Mouse (Mus musculus) thymus, postnatal 10 days (tissue): Measurements from ENCODE around the gene Troap.
A peak's percentile ranks its signal among the peaks of the same experiment; 100 is the strongest.

Source experiments
- DNase-seq, 2 experiments: peaks; one replicate each; pipeline ENCODE4 v3.0.0; 2021; ENCODE audit warnings: low spot score in 2 of 2

The Troap gene

DNA sequence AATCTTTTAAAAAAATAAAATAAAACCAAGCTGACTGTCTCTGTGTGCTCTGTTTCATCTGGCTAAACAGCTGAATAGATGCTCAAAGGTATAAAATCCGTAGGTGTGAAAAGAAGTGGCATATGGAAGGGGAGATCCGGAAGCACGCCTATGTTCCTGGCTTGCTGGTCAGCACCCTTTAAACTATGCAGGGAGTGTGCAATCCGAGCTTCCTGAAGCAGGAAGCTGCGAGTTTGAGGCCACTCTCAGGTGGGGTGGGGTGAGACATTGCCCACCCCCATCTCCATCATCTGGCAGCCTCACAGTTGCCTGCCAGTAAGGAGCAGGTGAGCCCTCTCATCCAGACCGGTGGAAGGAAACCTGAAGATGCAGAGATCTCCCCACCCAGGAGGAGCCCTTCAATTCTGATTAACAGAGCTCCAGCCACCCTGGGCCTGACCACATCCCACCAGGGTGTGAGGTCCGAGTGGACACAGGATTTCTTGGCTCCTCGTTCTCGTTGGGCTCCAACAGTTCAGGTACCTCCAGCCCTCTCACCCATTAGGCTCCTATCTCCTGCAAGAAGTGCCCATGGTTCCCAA is at the start of gene Troap:
TSS of gene Troap (plus strand) at position 557 of the 581 bp plus-strand sequence.
- DNase-seq = no peak

DNA sequence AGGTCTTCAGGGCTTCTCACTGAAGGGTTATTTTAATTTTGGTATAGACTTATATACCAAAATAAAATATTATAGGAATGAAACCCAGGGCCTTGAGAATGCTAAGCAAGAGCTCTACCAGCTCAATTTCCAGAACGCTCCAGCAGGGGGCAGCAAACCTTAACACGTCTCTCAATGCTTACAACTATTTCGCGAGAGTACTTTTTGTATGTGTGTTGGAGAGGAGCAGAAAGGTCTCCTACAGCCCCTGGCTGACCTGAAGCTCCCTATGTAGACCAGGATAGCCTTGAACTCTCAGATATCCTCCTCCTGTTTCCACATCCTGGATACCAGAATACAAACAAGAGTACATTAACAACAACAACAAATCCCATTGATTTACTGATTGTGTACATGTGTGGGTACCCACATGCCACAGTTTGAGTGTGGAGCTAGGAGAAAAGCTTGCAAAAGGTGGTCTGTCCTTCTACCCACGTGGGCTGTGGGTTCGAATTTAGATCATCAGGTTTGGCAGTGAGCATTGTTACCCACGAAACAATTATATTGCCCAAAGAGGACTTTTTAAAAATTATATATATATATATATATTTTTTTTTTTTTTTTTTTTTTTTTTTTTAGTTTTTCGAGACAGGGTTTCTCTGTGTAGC is 49.6 kb upstream of the Troap start:
- DNase-seq = peak; percentile 47 to 82

GRCm38 (mm10) chr15:99025414-99025813 is 49.0 kb upstream of the Troap start:
- no peak for DNase-seq

- peak; percentile 14 to 59 for DNase-seq
These were observed 48.1 kb upstream of the Troap start for GRCm38 (mm10) chr15:99026259-99026658.

DNA sequence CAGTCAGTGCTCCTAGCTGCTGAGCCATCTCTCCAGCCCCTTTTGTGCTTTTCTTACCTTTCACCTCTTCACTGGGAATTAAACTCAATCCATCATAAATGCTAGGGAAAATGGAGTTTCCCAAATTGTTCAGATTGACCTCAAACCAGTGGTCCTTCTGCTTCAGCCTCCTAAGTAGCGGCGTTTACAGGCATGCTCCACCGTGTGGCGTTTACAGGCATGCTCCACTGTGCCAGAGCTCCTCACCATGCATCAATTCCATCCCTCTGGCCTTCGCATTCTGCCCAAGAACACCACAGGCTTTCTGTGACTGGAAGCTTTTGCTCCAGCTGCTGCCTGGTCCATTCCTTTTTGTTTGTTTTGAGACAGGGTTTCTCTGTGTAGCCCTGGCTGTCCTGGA is 47.3 kb upstream of the Troap start:
- no peak for DNase-seq

DNA sequence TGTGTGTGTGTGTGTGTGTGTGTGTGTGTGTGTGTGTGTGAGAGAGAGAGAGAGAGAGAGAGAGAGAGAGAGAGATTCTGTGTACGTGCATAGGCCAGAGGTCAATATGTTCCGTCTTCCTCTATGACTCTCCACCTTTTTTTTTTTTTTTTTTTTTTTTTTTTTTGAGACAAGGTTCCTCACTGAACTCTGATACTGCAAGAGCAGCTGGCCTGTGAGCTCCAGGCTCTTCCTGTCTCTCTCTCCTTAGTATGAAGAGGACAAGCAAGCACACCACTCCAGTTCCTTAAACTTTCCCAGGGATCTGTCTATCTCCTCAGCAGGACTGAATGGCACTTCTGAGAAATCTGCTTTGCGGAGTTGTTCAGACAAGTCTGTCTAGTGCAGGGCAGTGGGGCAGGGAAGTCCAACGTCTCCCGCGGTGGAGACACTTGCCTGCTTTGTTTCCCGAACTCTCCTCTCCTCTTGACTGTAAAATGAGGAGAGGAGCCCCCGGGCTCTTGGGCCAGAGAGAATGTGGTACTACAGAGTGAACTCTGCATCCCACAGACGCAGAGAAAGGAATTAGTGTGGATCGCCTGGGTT is 45.4 kb upstream of the Troap start:
- no peak for DNase-seq

DNA sequence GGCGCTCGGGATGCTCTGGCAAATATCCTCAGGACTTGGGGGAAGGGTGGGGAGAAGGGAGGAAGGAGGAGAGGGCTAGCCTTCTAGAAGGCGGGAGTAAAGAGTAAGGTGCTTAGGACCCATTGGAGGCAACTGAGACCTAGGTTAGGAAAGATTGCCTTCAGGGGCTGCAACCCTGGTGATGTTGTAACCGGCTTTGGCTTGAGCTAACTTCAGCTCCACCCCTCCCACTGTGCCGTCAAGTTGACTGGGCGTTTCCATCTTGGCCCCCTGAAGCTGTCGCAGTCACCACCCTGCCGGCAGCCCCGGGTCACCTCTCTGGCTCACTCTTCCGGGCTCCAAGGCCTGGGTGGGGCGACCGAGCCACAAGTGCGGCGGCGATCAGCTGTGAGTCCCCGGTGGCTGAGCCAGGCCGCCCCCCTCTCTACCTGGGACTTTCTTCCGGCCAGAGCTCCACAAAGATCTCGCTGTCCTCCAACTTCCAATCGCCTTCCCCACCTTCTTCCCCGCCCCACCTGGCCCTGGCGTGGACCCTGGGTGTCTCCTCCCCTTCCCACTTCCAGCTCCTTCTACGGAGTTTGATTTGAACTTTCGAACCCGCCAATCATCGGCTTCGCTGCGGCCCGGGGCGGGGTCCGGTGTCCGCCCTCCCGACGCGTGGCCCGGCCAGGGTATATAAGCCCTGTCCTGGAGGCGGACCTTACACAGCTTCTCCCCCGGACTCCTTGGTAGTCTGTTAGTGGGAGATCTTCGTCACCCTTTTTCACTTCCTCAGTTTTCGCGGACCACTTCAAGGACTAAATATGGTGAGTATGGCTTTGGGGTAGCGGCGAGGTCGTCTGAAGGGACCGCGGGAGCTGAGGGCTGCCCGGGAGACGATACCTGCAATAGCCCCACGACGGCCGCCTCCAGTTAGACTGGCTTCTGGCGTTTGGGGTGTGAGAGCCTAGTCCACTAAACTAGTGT is 44.5 kb upstream of the Troap start, which contains the start of gene Tuba1c:
TSS of gene Tuba1c (plus strand) at position 273 of the 966 bp plus-strand sequence.
- DNase-seq = peak; percentile 78 to 83

DNA sequence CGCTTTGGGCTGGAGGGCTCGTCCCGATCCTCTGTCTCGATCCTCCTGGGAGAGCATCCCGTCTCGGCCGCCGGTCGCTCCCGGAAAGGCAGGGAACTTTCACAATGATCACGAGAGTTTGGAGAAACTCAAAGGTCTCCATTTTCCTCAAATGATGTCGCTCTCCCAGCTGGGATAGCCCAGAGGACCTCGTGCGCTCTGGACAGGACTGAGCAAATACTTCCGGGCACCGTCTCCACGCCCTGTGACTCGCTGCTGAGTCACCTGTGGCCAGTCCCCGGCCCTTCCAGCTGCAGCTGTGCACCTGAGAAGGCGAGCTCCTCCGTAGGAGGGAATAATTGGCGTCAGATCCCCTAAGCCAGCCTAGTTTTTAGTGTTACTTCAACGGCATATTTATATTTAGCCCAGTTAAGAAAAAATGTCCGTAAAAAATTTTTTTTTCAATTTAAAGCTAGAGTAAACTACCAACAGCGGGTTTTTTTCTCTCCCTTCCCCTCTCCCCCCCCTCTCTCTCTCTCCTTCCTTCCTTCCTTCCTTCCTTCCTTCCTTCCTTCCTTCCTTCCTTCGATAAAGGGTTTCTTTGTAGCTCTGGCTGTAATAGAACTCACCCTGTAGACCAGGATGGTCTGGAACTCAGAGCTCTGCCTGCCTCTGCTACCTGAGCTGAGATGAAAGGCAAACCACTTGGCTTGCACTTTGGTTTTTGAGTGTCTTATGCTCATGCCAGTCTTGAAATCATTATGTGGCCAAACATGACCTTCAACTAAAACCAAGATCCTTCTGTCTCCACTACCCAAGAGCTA is 43.6 kb upstream of the Troap start:
- DNase-seq = peak in 1 of 2 experiments; percentile 12

GRCm38 (mm10) chr15:99031388-99031675 is 43.0 kb upstream of the Troap start:
- no peak for DNase-seq

DNA sequence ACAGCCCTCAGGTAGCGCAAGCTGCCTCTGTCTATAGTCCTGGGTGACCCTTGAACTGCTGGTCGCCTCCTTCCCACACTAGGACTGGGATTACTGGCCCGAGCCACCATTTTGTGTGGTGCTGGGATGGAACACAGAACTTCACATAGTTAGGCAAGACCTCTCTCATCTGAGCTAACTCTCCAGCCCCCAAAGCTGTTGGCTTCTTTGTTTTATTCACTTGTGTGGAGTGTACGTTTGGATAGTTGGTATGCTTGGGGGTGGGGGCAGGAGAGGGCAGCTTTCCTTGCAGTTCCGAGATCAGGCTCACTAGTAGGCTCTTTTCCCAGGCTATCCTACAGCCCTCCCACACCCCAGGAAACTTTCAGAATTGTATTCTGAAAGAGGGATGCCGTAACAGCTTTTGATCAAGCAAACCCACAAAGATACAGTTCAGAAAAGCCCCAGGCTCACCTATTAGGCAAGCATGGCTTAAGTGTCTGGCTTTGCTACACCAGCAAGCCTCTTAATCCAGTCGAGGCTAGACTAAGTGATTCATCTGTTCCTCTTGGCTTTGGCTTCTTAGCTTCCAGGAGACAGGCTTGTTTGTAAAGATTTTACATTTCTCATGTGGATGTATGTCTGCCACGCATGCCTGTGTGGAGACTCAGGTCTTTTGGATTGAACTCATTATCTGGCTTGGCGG is 42.2 kb upstream of the Troap start:
- no peak for DNase-seq

DNA sequence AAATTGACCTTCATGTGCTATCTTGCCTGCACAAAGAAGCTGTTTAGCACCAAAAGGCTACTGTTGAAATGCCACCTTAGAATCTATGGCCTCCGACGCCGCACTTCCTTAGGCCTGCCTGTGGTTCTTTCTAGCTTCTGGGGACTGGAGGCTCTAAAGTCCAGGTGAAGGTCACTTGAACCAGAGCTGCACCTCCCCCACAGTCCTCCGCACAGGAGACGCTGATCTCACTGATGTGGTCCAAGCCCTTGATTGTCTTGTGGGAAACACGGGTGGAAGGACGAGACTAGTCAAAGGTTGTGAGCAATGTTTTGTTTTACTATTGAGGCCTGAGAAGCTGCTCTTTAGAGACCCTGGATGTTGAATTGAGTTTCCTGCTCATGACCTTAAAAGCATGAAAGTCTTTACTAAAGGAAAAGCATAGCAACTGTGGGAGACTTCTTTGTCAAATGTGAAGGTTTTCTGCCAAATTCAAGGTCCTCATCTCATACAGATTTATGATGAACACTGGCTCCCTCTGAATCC is 41.6 kb upstream of the Troap start:
- no peak for DNase-seq

GRCm38 (mm10) chr15:99033498-99034270 is 40.7 kb upstream of the Troap start:
- no peak for DNase-seq

- DNase-seq = no peak
These were observed 38.9 kb upstream of the Troap start for GRCm38 (mm10) chr15:99035431-99035830.

- no peak for DNase-seq
These were observed 38.0 kb upstream of the Troap start for GRCm38 (mm10) chr15:99036249-99036905.

DNA sequence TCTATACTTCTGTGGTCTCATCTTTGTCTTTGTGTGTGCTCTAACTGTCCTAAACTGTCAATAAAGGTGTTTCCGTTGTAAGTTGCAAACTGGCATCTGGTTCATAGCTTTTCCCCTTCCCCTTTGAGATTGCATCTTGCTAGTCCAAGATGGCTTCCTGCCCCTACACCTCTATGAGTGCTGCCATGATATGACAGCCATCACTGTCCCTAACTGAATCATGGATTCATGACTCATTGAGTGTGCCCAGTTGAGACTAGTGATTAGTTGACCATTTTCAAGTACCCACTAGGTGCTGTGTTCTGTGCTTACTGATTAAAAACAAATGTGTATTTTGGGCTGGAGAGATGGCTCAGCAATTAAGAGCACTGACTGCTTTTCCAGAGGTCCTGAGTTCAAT is 36.4 kb upstream of the Troap start:
- no peak for DNase-seq

DNA sequence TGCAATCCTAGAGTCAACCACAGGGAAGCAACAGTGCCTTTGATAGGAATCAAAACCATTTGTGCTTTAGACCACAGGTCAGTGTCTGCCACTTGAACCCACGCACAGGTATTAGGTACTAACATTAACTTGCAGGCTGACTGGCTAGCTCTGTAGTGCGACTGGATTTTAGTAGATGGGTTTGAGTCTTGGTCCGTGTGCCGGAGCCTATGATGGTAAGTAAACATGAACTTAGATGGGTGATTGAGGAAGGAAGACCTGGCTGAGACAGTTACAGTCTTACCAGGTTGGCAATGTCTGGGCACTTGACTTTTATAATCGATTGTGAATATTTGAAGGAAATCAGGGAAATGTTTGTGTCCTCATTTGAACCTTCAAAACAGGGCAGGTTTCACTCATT is 35.6 kb upstream of the Troap start:
- no peak for DNase-seq

- no peak for DNase-seq
These were observed 35.1 kb upstream of the Troap start for GRCm38 (mm10) chr15:99039306-99039705.

- DNase-seq = no peak
These were observed 34.1 kb upstream of the Troap start for GRCm38 (mm10) chr15:99039996-99040919.
